Mouse (Mus musculus): ENCODE results near the gene Dhx58. TPM values are rescaled to one million over a fixed set of nuclear protein-coding genes. Genes with fewer than 3 reads are reported as not detected.

The Dhx58 gene
- polyA plus RNA-seq, 1 experiment from 2014 or later, result 2.0 TPM

GRCm38 (mm10) chr11:100729976-100730375 lies 25.9 kb upstream of the Dhx58 start:
- Histone ChIP-seq H3K27ac (replicated peaks; ENCODE audit: low read depth, low read length) (no peak overlapping the region), H3K9ac (ENCODE audit: low read depth, low read length) (no peak overlapping the region), H3K9me3 (ENCODE audit: control insufficient read depth, low read length) (no peaks in the 10 kb centered on the region), H3K27me3 (replicated peaks; ENCODE audit: control insufficient read depth, insufficient read depth, low read length) (no peaks in the 10 kb centered on the region), H3K4me2 (ENCODE audit: low read depth, low read length) (no peak overlapping the region), H3K4me3 (ENCODE audit: low read depth, low read length) (no peak overlapping the region), H3K36me3 (ENCODE audit: control insufficient read depth, insufficient read depth, low read length) (peaks cover 6% of the 10 kb centered on the region; the same call in 1 of the 2 replicates), H3K4me1 (ENCODE audit: control insufficient read depth, insufficient read depth, low read length) (peaks cover 5% of the 10 kb centered on the region; the same call in 1 of the 2 replicates)
- DNase-seq (ENCODE audit: low spot score), result no peak
- 77% methylated on average over 4 of the region's 4 CpGs for WGBS
- ATAC-seq (ENCODE audit: low read depth), result no peak

GRCm38 (mm10) chr11:100728601-100729000 lies 24.5 kb upstream of the Dhx58 start:
- H3K36me3 ChIP-seq (ENCODE audit: control insufficient read depth, insufficient read depth, low read length), result peaks cover 3% of the 10 kb centered on the region; the same call in 1 of the 2 replicates
- H3K9me3 ChIP-seq (ENCODE audit: control insufficient read depth, low read length), result no peaks in the 10 kb centered on the region
- no peak overlapping the region for H3K9ac ChIP-seq (ENCODE audit: low read depth, low read length)
- no peak for ATAC-seq (ENCODE audit: low read depth)
- 84% methylated on average over 6 of the region's 6 CpGs for WGBS
- no peak overlapping the region for H3K27ac ChIP-seq (replicated peaks; ENCODE audit: low read depth, low read length)
- no peak for DNase-seq (ENCODE audit: low spot score)
- H3K27me3 ChIP-seq (replicated peaks; ENCODE audit: control insufficient read depth, insufficient read depth, low read length), result no peaks in the 10 kb centered on the region
- H3K4me1 ChIP-seq (ENCODE audit: control insufficient read depth, insufficient read depth, low read length), result peaks cover 7% of the 10 kb centered on the region; the same call in 1 of the 2 replicates
- no peak overlapping the region for H3K4me3 ChIP-seq (ENCODE audit: low read depth, low read length)
- H3K4me2 ChIP-seq (ENCODE audit: low read depth, low read length), result no peak overlapping the region

- Histone ChIP-seq H3K4me3 (ENCODE audit: low read depth, low read length) (no peak overlapping the region), H3K4me1 (ENCODE audit: control insufficient read depth, insufficient read depth, low read length) (peaks cover 7% of the 10 kb centered on the region; the same call in 1 of the 2 replicates), H3K27me3 (replicated peaks; ENCODE audit: control insufficient read depth, insufficient read depth, low read length) (no peaks in the 10 kb centered on the region), H3K9ac (ENCODE audit: low read depth, low read length) (no peak overlapping the region), H3K9me3 (ENCODE audit: control insufficient read depth, low read length) (no peaks in the 10 kb centered on the region), H3K36me3 (ENCODE audit: control insufficient read depth, insufficient read depth, low read length) (0 out of 2 replicates have a peak, but pooled peaks cover 3% of the 10 kb centered on the region), H3K27ac (replicated peaks; ENCODE audit: low read depth, low read length) (no peak overlapping the region), H3K4me2 (ENCODE audit: low read depth, low read length) (no peak overlapping the region)
- ATAC-seq (ENCODE audit: low read depth) (no peak), DNase-seq (ENCODE audit: low spot score) (no peak)
- 77% methylated on average over 3 of the region's 3 CpGs for WGBS
These were observed 23.1 kb upstream of the Dhx58 start for GRCm38 (mm10) chr11:100727201-100727600.

- no peaks in the 10 kb centered on the region for H3K36me3 ChIP-seq (ENCODE audit: control insufficient read depth, insufficient read depth, low read length)
- 31% methylated on average over 5 of the region's 5 CpGs for WGBS
- no peaks in the 10 kb centered on the region for H3K9me3 ChIP-seq (ENCODE audit: control insufficient read depth, low read length)
- no peak overlapping the region for H3K4me2 ChIP-seq (ENCODE audit: low read depth, low read length)
- H3K27ac ChIP-seq (replicated peaks; ENCODE audit: low read depth, low read length), result peak overlapping the region; percentile 21; the same call in 1 of the 2 replicates
- H3K9ac ChIP-seq (ENCODE audit: low read depth, low read length), result no peak overlapping the region
- H3K27me3 ChIP-seq (replicated peaks; ENCODE audit: control insufficient read depth, insufficient read depth, low read length), result no peaks in the 10 kb centered on the region
- H3K4me3 ChIP-seq (ENCODE audit: low read depth, low read length), result no peak overlapping the region
- DNase-seq (ENCODE audit: low spot score) (no peak), ATAC-seq (ENCODE audit: low read depth) (no peak)
- H3K4me1 ChIP-seq (ENCODE audit: control insufficient read depth, insufficient read depth, low read length), result peaks cover 7% of the 10 kb centered on the region; the same call in 1 of the 2 replicates
These were observed 20.9 kb upstream of the Dhx58 start for GRCm38 (mm10) chr11:100724919-100725512.

GRCm38 (mm10) chr11:100722493-100723028 lies 18.5 kb upstream of the Dhx58 start:
- H3K27ac ChIP-seq (replicated peaks; ENCODE audit: low read depth, low read length), result no peak overlapping the region
- H3K9me3 ChIP-seq (ENCODE audit: control insufficient read depth, low read length), result no peaks in the 10 kb centered on the region
- DNase-seq (ENCODE audit: low spot score) (no peak), ATAC-seq (ENCODE audit: low read depth) (no peak)
- no peaks in the 10 kb centered on the region for H3K27me3 ChIP-seq (replicated peaks; ENCODE audit: control insufficient read depth, insufficient read depth, low read length)
- peaks cover 23% of the 10 kb centered on the region for H3K36me3 ChIP-seq (ENCODE audit: control insufficient read depth, insufficient read depth, low read length)
- peaks cover 7% of the 10 kb centered on the region; the same call in 1 of the 2 replicates for H3K4me1 ChIP-seq (ENCODE audit: control insufficient read depth, insufficient read depth, low read length)
- H3K9ac ChIP-seq (ENCODE audit: low read depth, low read length), result no peak overlapping the region
- H3K4me3 ChIP-seq (ENCODE audit: low read depth, low read length), result no peak overlapping the region
- 55% methylated on average over 2 of the region's 2 CpGs for WGBS
- no peak overlapping the region for H3K4me2 ChIP-seq (ENCODE audit: low read depth, low read length)

- Histone ChIP-seq H3K9ac (ENCODE audit: low read depth, low read length) (no peak overlapping the region), H3K27ac (replicated peaks; ENCODE audit: low read depth, low read length) (0 out of 2 replicates have a peak overlapping the region, but pooled peaks have one; percentile 18), H3K9me3 (ENCODE audit: control insufficient read depth, low read length) (no peaks in the 10 kb centered on the region), H3K36me3 (ENCODE audit: control insufficient read depth, insufficient read depth, low read length) (peaks cover 29% of the 10 kb centered on the region), H3K4me1 (ENCODE audit: control insufficient read depth, insufficient read depth, low read length) (peaks cover 7% of the 10 kb centered on the region; the same call in 1 of the 2 replicates), H3K4me3 (ENCODE audit: low read depth, low read length) (no peak overlapping the region), H3K27me3 (replicated peaks; ENCODE audit: control insufficient read depth, insufficient read depth, low read length) (no peaks in the 10 kb centered on the region), H3K4me2 (ENCODE audit: low read depth, low read length) (no peak overlapping the region)
- ATAC-seq (ENCODE audit: low read depth) (no peak), DNase-seq (ENCODE audit: low spot score) (no peak)
- 65% methylated on average over 8 of the region's 8 CpGs for WGBS
These were observed 17.9 kb upstream of the Dhx58 start for GRCm38 (mm10) chr11:100721776-100722492.

- Histone ChIP-seq H3K4me1 (ENCODE audit: control insufficient read depth, insufficient read depth, low read length) (peaks cover 7% of the 10 kb centered on the region; the same call in 1 of the 2 replicates), H3K4me2 (ENCODE audit: low read depth, low read length) (no peak overlapping the region), H3K36me3 (ENCODE audit: control insufficient read depth, insufficient read depth, low read length) (peaks cover 36% of the 10 kb centered on the region), H3K9me3 (ENCODE audit: control insufficient read depth, low read length) (no peaks in the 10 kb centered on the region), H3K9ac (ENCODE audit: low read depth, low read length) (no peak overlapping the region), H3K4me3 (ENCODE audit: low read depth, low read length) (no peak overlapping the region), H3K27ac (replicated peaks; ENCODE audit: low read depth, low read length) (peak overlapping the region; percentile 44; the same call in 1 of the 2 replicates), H3K27me3 (replicated peaks; ENCODE audit: control insufficient read depth, insufficient read depth, low read length) (no peaks in the 10 kb centered on the region)
- 66% methylated on average over 4 of the region's 4 CpGs for whole genome bisulfite sequencing
- no peak for DNase-seq (ENCODE audit: low spot score)
- no peak for ATAC-seq (ENCODE audit: low read depth)
These were observed 17.2 kb upstream of the Dhx58 start for GRCm38 (mm10) chr11:100721254-100721653.

GRCm38 (mm10) chr11:100720345-100720744 lies 16.3 kb upstream of the Dhx58 start:
- no peak overlapping the region for H3K9ac ChIP-seq (ENCODE audit: low read depth, low read length)
- no peak for ATAC-seq (ENCODE audit: low read depth)
- no peak overlapping the region for H3K27ac ChIP-seq (replicated peaks; ENCODE audit: low read depth, low read length)

More at GRCm38 (mm10) chr11:100720345-100720744, 16.3 kb upstream of the Dhx58 start:
- Histone ChIP-seq H3K4me3 (ENCODE audit: low read depth, low read length) (no peak overlapping the region), H3K4me2 (ENCODE audit: low read depth, low read length) (no peak overlapping the region), H3K36me3 (ENCODE audit: control insufficient read depth, insufficient read depth, low read length) (peaks cover 45% of the 10 kb centered on the region), H3K27me3 (replicated peaks; ENCODE audit: control insufficient read depth, insufficient read depth, low read length) (no peaks in the 10 kb centered on the region), H3K4me1 (ENCODE audit: control insufficient read depth, insufficient read depth, low read length) (peaks cover 6% of the 10 kb centered on the region; the same call in 1 of the 2 replicates), H3K9me3 (ENCODE audit: control insufficient read depth, low read length) (no peaks in the 10 kb centered on the region)
- WGBS, result 68% methylated on average over 5 of the region's 5 CpGs
- no peak for DNase-seq (ENCODE audit: low spot score)

Data from embryonic facial prominence, embryonic 14.5 days (tissue).